10 mouse cellular contexts compared by ENCODE assay signal in the genomic region with DNA sequence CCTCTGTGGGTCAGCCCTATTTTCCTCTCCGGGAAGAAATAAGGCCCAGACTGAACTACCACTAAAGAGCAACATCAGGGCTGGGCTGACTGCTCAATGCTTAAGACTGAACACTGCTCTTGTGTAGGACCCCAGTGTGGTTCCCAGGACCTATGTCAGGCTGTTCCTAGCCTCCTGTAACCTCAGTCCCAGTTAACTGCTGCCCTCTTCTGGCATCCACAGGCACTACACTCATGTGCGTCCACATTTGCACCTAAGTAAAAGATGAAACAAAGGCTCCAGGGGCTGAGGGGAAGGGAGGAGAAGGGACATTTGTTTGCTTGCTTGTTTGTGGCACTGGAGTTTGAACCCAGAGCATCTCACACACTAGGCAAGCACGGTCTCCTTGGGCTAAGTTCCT. TPM values are rescaled to one million over a fixed set of nuclear protein-coding genes. Genes with fewer than 3 reads are reported as not detected.
DNase-seq lines count a peak whose midpoint lies in the region; ATAC-seq and TF ChIP-seq lines count a peak whose summit lies in the region.
"Had no signal": no experiment of that assay in that cellular context is flagged by ENCODE, and none has a peak within 500 bp of the region (broad histone marks: within the 10 kb centered on the region; RNA-seq: fewer than 3 reads in every experiment).

No protein-coding gene starts in this region.

- no peak overlapping the region for H3K4me2 ChIP-seq in lung, embryonic 14.5 days
- H3K4me2 ChIP-seq: embryonic facial prominence, embryonic 15.5 days had no signal

- H3K9ac ChIP-seq in lung, embryonic 14.5 days, result no peak overlapping the region
- H3K9ac ChIP-seq: embryonic facial prominence, embryonic 15.5 days had no signal

- WGBS in lung, embryonic 14.5 days, result 84% methylated on average over 3 of the region's 3 CpGs

- H3K4me3 ChIP-seq in lung, embryonic 14.5 days (ENCODE audit: low read depth, low read length), result no peak overlapping the region
- H3K4me3 ChIP-seq: embryonic facial prominence, embryonic 15.5 days had no signal

- H3K27ac ChIP-seq in lung, embryonic 14.5 days (ENCODE audit: low read depth), result no peak overlapping the region
- H3K27ac ChIP-seq: embryonic facial prominence, embryonic 15.5 days had no signal

- peak; percentile 73 for TF ChIP-seq CTCF in lung, embryonic 14.5 days (IDR thresholded peaks at IDR 0.05; ENCODE audit: low read depth)

- no peaks in the 10 kb centered on the region for H3K36me3 ChIP-seq in lung, embryonic 14.5 days (ENCODE audit: insufficient read depth)
- H3K36me3 ChIP-seq: embryonic facial prominence, embryonic 15.5 days had no signal

- no peak for ATAC-seq in lung, embryonic 14.5 days (ENCODE audit: insufficient read depth)

- peak; percentile 34 for DNase-seq in adrenal gland, postnatal 14 days
- DNase-seq in adrenal gland, adult 18-20 months (ENCODE audit: low spot score in 2 of 2), result no peak
- DNase-seq in lung, embryonic 14.5 days, result peak; percentile 50
- no peak for DNase-seq in lung, postnatal 4 days
- DNase-seq in c-Kit-negative CD71-positive TER-119-positive erythroid progenitor cells, embryonic 14.5 days (ENCODE audit: low read depth, low spot score), result peak; percentile 9
- DNase-seq in lung, postnatal 14 days, result peak; percentile 20
- DNase-seq in cerebellum, adult 9-10 months, result no peak
- no peak for DNase-seq in ovary, postnatal 10 days (ENCODE audit: low spot score)
- DNase-seq: heart, postnatal 36 days had no signal

- peaks cover 3% of the 10 kb centered on the region; the same call in 1 of the 2 replicates for H3K4me1 ChIP-seq in lung, embryonic 14.5 days (ENCODE audit: insufficient read depth)

- no peaks in the 10 kb centered on the region for H3K9me3 ChIP-seq in lung, embryonic 14.5 days (ENCODE audit: low read depth, low read length)
- H3K9me3 ChIP-seq: embryonic facial prominence, embryonic 15.5 days had no signal

- H3K27me3 ChIP-seq in lung, embryonic 14.5 days (ENCODE audit: insufficient read depth, low read length), result no peaks in the 10 kb centered on the region; the same call in 1 of the 2 replicates
- H3K27me3 ChIP-seq: embryonic facial prominence, embryonic 15.5 days had no signal

RNA-seq across cellular contexts. Expression of a gene that starts 39.8 kb away (rescaled TPM):
- total RNA-seq in adrenal gland, postnatal 14 days (2021), result 18.2 and 21.4 TPM in 2 replicates
- 10 to 100 TPM in 1 of 2 experiments, 1 to 10 TPM in 1; 10.0 to 11.5 TPM for total RNA-seq in adrenal gland, adult 18-20 months (2021)
- 38.3 and 41.1 TPM in 2 replicates for polyA plus RNA-seq in lung, embryonic 14.5 days (2014; fragmentation: Nextera tagmentation; extraction: Ambion mirVana)

Comparison
In these comparisons a context has a peak if more than half of its experiments do, and no peak if none do; other contexts are left out.
1. DNase-seq: peak in adrenal gland, postnatal 14 days (single experiment), lung, embryonic 14.5 days (single experiment), c-Kit-negative CD71-positive TER-119-positive erythroid progenitor cells, embryonic 14.5 days (single experiment) and lung, postnatal 14 days (single experiment); none in adrenal gland, adult 18-20 months (0 of 2), lung, postnatal 4 days (0 of 2), cerebellum, adult 9-10 months (single experiment) and ovary, postnatal 10 days (single experiment).